Mouse (Mus musculus): ENCODE results near the gene Amtn.
"Not testable (repeated sequence)": the region's sequence is repeated elsewhere in the genome, so short reads cannot be mapped to it uniquely, and the experiment has no call there.

The Amtn gene

DNA sequence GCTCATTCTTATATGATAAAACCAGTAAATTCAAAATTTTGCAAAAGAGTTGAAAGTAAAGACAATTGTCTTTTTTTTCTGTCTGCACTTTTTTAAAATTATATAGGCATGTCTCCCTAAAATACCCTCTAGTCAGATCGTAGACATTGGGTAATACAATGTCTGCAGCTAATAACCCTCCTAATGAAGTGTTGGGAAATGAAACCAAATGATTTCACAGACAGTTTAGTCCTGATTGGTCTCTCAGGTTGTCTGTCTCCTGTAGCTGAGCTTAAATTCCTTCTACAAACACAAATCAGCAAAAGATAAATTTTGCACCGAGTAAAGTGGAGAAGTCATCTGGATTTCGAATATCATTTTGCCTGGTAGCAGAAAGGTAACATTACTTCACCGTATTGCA is at the start of gene Amtn:
TSS of gene Amtn (plus strand) at position 301 of the 400 bp plus-strand sequence.
- DNase-seq (ENCODE audit: low spot score in 2 of 2) = no peak

- DNase-seq (ENCODE audit: low spot score in 2 of 2) = not testable (repeated sequence)
Measured at GRCm38 (mm10) chr5:88348533-88348932, 27.4 kb upstream of the Amtn start.

DNA sequence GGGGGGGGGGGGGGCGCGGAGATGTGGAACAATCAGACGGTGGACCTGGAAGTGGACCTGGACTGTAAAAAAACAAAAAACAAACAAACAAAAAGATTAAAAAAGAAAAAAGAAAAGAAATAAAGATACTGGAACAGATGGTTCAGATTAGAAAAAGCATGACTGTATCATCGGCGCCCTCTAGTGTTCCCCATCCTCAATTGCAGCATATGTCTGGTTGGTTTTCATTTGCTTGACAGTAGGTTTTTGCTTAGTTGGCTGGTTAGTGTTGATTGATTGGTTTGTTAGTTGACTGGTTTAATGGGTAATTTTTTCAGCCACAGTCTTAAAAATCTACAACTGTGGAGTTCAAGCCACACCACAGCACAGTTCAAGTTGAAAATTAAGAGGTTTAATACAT is 11.1 kb upstream of the Amtn start:
- peak; percentile 5 to 7 for DNase-seq (ENCODE audit: low spot score in 2 of 2)

GRCm38 (mm10) chr5:88366886-88367285 is 9.0 kb upstream of the Amtn start:
- no peak for DNase-seq (ENCODE audit: low spot score in 2 of 2)

DNA sequence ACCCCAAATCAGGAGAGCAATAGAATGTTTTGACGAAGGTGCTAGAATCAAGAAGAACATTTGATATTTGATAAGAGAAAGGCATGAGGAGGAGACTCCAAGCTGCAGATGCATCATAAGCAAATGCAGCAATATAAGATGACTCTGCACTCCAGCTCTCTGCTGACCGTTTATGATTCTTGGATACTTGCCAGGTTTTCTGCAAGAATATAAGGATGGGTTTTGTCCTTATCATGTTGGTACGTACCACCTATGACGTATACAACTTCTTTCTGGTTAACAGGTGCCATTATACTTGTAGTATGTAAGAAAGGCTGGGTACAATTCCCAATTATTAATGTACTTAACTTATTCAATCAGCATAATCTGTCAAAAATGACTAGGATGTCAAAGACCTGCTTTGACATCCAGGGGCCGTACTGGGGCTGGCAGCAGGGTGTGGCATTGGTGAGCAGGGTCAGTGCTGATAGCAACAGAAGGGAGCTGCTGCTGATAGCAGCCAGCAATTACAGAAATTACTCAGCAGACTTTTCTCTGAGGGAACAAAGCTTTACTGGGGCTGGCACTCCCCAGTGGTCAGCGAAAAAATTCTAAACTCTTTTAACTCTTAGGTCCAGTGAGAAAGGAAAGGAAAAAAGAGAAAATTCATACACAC is 5.2 kb upstream of the Amtn start:
- DNase-seq (ENCODE audit: low spot score in 2 of 2) = no peak

DNA sequence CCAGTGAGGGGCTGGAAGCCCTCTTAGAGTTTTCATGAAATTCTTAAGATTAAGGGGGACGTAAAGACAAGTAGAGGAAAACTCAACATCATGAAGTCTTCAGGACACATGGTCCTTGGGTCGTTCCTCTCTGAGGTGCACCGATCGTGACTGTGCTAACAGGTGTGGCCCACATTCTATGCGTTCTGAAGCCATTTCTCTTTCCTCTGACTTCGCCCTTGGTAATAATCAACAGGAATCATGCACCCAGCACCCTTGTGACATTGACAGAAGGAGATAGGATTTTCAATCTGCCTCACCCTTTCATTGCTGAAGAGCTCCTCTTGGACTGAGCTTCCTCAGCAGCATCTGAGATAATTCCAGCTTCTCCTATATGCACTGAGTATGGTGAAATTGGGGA is 3.3 kb upstream of the Amtn start:
- DNase-seq (ENCODE audit: low spot score in 2 of 2) = no peak

DNA sequence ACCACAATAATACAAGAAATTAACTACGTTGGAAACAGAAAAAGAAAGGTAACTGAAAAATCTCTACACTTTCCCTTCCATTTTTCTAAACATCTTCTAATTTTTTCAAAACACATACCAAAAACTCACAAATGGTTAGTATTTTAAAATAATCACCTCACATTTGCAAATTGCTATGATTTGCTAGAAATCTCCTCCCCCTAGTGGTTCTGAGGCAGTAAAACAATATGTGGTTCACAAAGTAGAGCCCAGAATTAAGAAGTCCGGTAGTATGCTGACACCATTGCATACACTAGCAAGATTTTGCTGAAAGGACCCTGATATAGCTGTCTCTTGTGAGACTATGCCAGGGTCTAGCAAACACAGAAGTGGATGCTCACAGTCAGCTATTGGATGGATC is 16.1 kb downstream of the Amtn start:
- not testable (repeated sequence) for DNase-seq (ENCODE audit: low spot score in 2 of 2)

- DNase-seq (ENCODE audit: low spot score in 2 of 2) = no peak
Measured at GRCm38 (mm10) chr5:88398581-88398980, 22.7 kb downstream of the Amtn start.

DNA sequence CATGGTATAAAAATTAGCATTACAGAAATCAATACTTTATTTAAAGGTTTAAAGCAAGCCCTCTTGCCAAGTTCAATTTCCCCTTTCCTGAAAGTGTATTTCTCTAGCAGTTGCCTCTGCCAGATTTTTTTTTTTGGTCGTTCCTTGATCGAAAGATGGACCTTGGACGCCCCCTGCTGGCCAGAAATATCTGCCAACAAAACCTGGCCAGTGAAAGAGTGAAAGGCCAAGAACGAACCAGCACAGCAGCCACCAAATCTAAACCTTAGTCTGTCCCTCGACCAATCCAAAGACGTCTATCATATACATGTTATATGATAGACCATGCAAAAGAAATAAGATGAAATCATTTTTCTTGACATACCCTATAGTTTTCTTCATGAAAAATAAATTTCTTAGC is 23.9 kb downstream of the Amtn start:
- peak; percentile 33 to 43 for DNase-seq (ENCODE audit: low spot score in 2 of 2)

DNA sequence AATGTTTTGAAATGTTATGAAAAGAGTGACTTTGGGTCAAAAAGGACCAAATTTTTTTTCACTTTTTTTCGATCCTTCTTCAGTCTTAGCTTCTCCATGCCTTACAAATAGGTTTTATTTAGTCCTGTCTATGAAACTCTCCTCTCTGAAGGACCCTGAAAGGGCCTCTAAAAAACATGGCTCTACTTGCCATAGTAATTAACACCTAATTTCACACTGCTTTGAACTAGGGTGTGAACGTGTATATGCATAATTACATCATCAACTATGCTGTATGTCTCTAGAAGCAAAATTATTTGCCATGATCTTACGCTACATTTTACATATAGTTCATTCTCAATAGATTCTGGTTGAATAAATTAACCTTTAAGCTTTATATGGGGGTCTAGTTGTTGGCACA is 25.6 kb downstream of the Amtn start:
- DNase-seq (ENCODE audit: low spot score in 2 of 2) = no peak

GRCm38 (mm10) chr5:88420319-88421065 is 44.6 kb downstream of the Amtn start:
- DNase-seq (ENCODE audit: low spot score in 2 of 2) = no peak

DNA sequence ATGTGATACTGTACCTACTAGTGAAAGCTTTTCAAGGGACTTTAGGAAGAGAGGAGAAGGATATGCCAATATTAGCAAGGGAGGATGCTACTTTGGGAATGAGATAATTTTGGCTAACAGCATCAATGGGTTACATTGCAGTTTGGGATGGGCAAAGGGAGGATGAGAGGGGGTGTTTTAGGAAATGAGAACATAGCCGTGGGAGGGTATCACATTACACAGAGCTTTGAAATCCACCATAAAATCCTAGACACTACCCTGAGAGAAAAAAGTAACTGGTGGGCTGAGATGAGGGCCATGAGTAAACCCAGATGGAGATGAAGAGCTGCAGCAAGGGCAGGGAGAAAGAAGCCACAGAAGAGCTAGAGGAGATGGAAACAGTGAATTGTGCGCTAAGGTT is 49.0 kb downstream of the Amtn start:
- DNase-seq (ENCODE audit: low spot score in 2 of 2) = peak in 1 of 2 experiments; percentile 25

- no peak for DNase-seq (ENCODE audit: low spot score in 2 of 2)
Measured at GRCm38 (mm10) chr5:88426753-88427152, 50.8 kb downstream of the Amtn start.
